Mouse (Mus musculus): Measurements from ENCODE around the gene Slc38a10. TPM values are rescaled to one million over a fixed set of nuclear protein-coding genes. Genes with fewer than 3 reads are reported as not detected.

The Slc38a10 gene
- polyA plus RNA-seq, 1 experiment from 2014 or later = 57.5 TPM

DNA sequence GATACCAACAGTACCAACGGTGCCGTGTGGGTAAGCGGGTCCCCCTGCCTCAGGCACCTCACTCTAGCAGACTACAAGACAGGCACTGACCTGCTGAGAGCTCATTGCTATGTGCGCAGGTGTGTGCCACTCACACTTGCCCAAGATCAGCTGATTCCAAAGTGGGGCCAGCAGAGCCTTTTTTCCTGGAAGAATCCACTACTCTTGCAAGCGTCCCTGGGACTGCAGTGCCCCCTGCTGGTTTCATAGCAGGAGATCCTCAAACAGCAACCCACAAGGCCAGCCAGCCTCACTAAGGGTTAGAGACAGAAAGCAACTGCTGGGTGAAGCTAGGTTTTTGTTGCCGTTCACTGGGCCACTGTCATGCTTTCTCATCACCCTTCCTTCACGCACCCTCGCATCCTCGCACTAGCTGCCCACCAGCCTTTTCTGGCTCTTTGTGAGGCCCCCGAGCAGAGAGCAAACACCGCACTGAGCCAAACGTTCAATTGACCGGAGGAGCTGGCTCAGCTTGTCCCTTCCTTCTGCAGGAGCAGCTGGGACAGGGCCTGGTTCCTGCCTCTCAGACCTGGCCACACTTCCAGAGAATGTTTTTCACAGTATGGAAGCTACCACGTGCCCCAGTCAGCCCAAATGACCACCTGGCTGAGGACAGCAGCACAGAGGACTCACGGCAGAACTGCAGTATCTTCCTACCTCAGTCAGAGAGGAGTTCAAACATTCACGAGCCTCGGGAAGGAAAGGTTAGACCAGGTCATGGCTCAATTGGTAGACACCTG, 30.3 kb downstream of the Slc38a10 start:
- 0 out of 2 replicates have a peak, but pooled peaks cover 2% of the 10 kb centered on the region for H3K36me3 ChIP-seq (ENCODE audit: control insufficient read depth, insufficient read depth, low read length)
- WGBS (ENCODE audit: insufficient replicate concordance) = 82% methylated on average over 17 of the region's 17 CpGs
- ATAC-seq (replicated peaks; ENCODE audit: insufficient number of reproducible peaks, low FRiP score, low TSS enrichment) = no peak
- no peak overlapping the region for H3K27ac ChIP-seq (ENCODE audit: low read depth, low read length)
- H3K9ac ChIP-seq (ENCODE audit: low read depth, low read length) = 0 out of 2 replicates have a peak overlapping the region, but pooled peaks have one; percentile 1
- H3K4me3 ChIP-seq (ENCODE audit: low read depth, low read length) = no peak overlapping the region
- H3K9me3 ChIP-seq (replicated peaks; ENCODE audit: control insufficient read depth, low read length) = no peaks in the 10 kb centered on the region
- H3K4me1 ChIP-seq (ENCODE audit: control insufficient read depth, insufficient read depth, low read length) = peaks cover 7% of the 10 kb centered on the region
- no peak overlapping the region for H3K4me2 ChIP-seq
- H3K27me3 ChIP-seq (ENCODE audit: control insufficient read depth, insufficient read depth, low read length) = no peaks in the 10 kb centered on the region

DNA sequence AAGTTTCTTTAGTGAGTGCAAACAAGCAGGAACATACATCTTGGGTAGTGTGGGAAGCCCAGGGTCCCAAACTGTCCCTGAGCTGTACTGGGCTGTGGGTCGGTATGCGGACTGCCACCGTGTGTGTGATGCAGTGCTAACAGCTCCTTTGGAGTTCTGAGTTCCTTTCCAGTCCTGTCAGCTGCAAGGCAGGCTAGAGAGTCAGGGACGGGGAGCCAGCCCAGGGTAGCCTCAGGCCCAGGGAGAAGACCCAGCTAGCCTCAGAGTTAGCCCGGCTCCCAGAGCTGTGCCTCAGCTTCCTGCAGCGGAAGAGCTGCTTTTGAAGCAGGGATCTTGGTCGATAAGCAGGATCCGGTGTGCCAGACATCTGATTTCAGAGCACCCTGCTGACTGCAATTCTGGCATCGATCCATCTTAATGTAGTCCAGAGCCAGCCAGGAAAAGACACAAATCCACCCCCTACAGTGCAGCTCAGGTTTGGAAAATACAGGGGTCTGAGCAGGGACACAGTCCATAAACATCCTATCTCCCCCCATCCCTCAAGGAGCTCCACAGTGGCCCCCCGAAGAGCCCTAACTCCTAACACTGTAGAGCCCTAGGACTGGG, 31.1 kb downstream of the Slc38a10 start:
- WGBS (ENCODE audit: insufficient replicate concordance) = 67% methylated on average over 10 of the region's 10 CpGs
- ATAC-seq (replicated peaks; ENCODE audit: insufficient number of reproducible peaks, low FRiP score, low TSS enrichment) = no peak
- Histone ChIP-seq H3K9ac (ENCODE audit: low read depth, low read length) (no peak overlapping the region), H3K9me3 (replicated peaks; ENCODE audit: control insufficient read depth, low read length) (no peaks in the 10 kb centered on the region), H3K4me1 (ENCODE audit: control insufficient read depth, insufficient read depth, low read length) (peaks cover 7% of the 10 kb centered on the region), H3K4me3 (ENCODE audit: low read depth, low read length) (no peak overlapping the region), H3K27me3 (ENCODE audit: control insufficient read depth, insufficient read depth, low read length) (no peaks in the 10 kb centered on the region), H3K4me2 (no peak overlapping the region), H3K36me3 (ENCODE audit: control insufficient read depth, insufficient read depth, low read length) (0 out of 2 replicates have a peak, but pooled peaks cover 4% of the 10 kb centered on the region), H3K27ac (ENCODE audit: low read depth, low read length) (no peak overlapping the region)

DNA sequence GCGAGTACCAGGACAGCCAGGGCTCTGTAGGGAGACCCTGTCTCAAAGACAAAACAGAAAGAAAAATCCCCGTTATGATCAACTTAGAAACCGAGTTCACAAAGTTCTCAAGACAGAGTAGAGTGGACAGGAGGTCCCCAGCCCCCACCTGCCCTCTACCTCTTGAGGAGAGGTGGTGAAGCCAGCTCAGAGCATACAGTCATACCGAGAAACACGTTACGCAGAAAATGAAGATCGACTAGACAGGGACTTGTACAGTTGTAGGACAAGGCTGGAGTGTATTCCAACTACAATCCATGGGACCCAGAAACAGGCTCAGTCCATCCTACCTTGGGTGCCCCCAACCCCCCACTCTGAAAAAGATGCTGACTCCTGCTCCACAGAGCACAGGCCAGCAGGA, 32.0 kb downstream of the Slc38a10 start:
- 94% methylated on average over 7 of the region's 7 CpGs for WGBS (ENCODE audit: insufficient replicate concordance)
- H3K9me3 ChIP-seq (replicated peaks; ENCODE audit: control insufficient read depth, low read length) = no peaks in the 10 kb centered on the region
- no peaks in the 10 kb centered on the region for H3K27me3 ChIP-seq (ENCODE audit: control insufficient read depth, insufficient read depth, low read length)
- no peak overlapping the region for H3K4me2 ChIP-seq
- ATAC-seq (replicated peaks; ENCODE audit: insufficient number of reproducible peaks, low FRiP score, low TSS enrichment) = no peak
- 0 out of 2 replicates have a peak, but pooled peaks cover 8% of the 10 kb centered on the region for H3K36me3 ChIP-seq (ENCODE audit: control insufficient read depth, insufficient read depth, low read length)
- H3K4me3 ChIP-seq (ENCODE audit: low read depth, low read length) = no peak overlapping the region
- no peak overlapping the region for H3K27ac ChIP-seq (ENCODE audit: low read depth, low read length)
- peaks cover 7% of the 10 kb centered on the region for H3K4me1 ChIP-seq (ENCODE audit: control insufficient read depth, insufficient read depth, low read length)
- H3K9ac ChIP-seq (ENCODE audit: low read depth, low read length) = no peak overlapping the region

DNA sequence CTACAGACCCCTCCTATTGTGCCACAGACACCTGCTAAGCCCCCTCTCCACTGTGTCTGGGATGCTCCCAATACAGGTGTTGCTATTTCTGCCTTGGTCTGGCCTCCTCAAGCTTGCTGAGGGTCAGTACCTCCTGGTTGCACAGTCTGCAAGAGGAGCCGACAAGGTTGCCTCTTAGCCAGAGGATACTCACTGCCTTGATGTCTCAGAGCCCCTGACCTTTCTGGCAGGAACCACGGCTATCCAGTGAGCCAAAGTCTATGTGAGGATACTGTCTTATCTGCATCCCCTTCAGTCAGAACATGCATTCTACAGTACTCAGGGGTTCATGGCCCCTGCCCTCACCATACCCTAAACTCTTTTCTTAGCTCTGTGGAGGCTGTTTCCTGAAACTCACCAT, 33.5 kb downstream of the Slc38a10 start:
- Histone ChIP-seq H3K4me2 (no peak overlapping the region), H3K4me3 (ENCODE audit: low read depth, low read length) (no peak overlapping the region), H3K27me3 (ENCODE audit: control insufficient read depth, insufficient read depth, low read length) (no peaks in the 10 kb centered on the region), H3K36me3 (ENCODE audit: control insufficient read depth, insufficient read depth, low read length) (0 out of 2 replicates have a peak, but pooled peaks cover 8% of the 10 kb centered on the region), H3K9me3 (replicated peaks; ENCODE audit: control insufficient read depth, low read length) (no peaks in the 10 kb centered on the region), H3K9ac (ENCODE audit: low read depth, low read length) (no peak overlapping the region), H3K27ac (ENCODE audit: low read depth, low read length) (no peak overlapping the region), H3K4me1 (ENCODE audit: control insufficient read depth, insufficient read depth, low read length) (peaks cover 12% of the 10 kb centered on the region)
- 71% methylated on average over 2 of the region's 2 CpGs for WGBS (ENCODE audit: insufficient replicate concordance)
- no peak for ATAC-seq (replicated peaks; ENCODE audit: insufficient number of reproducible peaks, low FRiP score, low TSS enrichment)

DNA sequence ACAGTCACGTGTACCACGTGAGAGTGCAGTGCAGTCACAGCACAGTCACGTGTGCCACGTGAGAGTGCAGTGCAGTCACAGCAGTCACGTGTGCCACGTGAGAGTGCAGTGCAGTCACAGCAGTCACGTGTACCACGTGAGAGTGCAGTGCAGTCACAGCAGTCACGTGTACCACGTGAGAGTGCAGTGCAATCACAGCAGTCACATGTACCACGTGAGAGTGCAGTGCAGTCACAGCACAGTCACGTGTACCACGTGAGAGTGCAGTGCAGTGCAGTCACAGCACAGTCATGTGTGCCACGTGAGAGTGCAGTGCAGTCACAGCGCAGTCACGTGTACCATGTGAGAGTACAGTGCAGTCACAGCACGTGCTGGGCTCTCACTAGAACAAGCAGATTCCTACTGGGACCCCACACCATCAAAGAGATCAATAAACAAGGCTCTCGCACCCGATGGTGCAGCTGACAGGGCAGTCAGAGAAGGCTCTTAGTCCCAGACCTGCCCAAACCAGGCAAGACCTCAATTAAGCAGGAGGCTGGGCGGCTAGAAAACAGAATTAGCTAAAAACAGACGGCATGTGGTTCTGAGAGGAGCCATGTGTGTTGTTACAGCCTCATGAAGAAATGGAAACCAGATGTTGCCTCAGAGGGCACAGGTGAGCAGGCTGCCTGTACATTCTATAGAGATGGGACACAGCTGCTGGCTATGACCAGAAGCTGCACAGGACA, 36.5 kb downstream of the Slc38a10 start:
- Histone ChIP-seq H3K9me3 (replicated peaks; ENCODE audit: control insufficient read depth, low read length) (no peaks in the 10 kb centered on the region), H3K4me1 (ENCODE audit: control insufficient read depth, insufficient read depth, low read length) (peaks cover 21% of the 10 kb centered on the region), H3K27ac (ENCODE audit: low read depth, low read length) (no peak overlapping the region), H3K36me3 (ENCODE audit: control insufficient read depth, insufficient read depth, low read length) (0 out of 2 replicates have a peak, but pooled peaks cover 10% of the 10 kb centered on the region), H3K9ac (ENCODE audit: low read depth, low read length) (no peak overlapping the region), H3K4me2 (no peak overlapping the region), H3K27me3 (ENCODE audit: control insufficient read depth, insufficient read depth, low read length) (no peaks in the 10 kb centered on the region), H3K4me3 (ENCODE audit: low read depth, low read length) (no peak overlapping the region)
- ATAC-seq (replicated peaks; ENCODE audit: insufficient number of reproducible peaks, low FRiP score, low TSS enrichment) = no peak
- 89% methylated on average over 21 of the region's 21 CpGs for WGBS (ENCODE audit: insufficient replicate concordance)

DNA sequence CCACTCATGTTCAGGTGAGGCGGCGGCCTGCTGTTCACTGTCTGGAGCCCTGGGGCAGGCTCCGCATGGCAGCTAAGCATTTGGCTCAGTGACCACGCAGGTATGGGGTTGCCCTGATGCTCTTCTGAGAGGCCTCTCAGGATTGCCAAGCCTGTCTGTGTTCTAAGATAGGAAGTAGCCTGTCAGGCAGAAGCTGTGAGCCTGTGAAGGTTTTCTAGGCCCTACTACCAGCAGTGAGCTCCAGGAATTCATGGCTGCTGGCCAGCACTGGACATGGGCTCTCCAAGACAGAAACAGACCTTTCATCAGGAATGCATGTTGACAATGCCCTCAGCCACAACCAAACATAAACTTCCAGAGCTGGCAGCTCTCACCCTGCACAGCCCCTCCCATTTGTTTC, 39.0 kb downstream of the Slc38a10 start:
- Histone ChIP-seq H3K27me3 (ENCODE audit: control insufficient read depth, insufficient read depth, low read length) (no peaks in the 10 kb centered on the region), H3K4me1 (ENCODE audit: control insufficient read depth, insufficient read depth, low read length) (peaks cover 21% of the 10 kb centered on the region), H3K4me2 (no peak overlapping the region), H3K36me3 (ENCODE audit: control insufficient read depth, insufficient read depth, low read length) (peaks cover 13% of the 10 kb centered on the region; the same call in 1 of the 2 replicates), H3K9me3 (replicated peaks; ENCODE audit: control insufficient read depth, low read length) (no peaks in the 10 kb centered on the region), H3K9ac (ENCODE audit: low read depth, low read length) (0 out of 2 replicates have a peak overlapping the region, but pooled peaks have one; percentile 22), H3K4me3 (ENCODE audit: low read depth, low read length) (no peak overlapping the region), H3K27ac (ENCODE audit: low read depth, low read length) (peak overlapping the region; percentile 70)
- WGBS (ENCODE audit: insufficient replicate concordance) = 79% methylated on average over 4 of the region's 4 CpGs
- ATAC-seq (replicated peaks; ENCODE audit: insufficient number of reproducible peaks, low FRiP score, low TSS enrichment) = no peak

DNA sequence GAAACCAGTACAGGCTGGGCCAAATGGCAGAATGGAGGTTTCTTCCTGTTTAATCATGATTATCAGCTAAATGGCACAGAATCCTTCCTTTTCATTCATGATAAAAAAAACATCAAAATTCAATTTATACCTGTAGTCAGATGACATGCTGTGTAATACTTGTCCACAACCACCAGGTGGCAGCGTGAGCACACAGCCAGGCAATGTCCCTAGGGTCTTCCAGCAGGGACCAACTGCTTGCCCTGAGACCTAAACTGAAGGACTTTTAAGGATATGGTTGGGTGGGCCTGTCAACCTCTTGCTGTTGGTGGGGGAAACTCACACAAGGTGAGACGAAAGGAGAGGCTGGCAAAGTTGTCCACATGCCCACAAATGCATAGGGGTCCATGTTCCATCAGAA, 40.1 kb downstream of the Slc38a10 start:
- H3K9ac ChIP-seq (ENCODE audit: low read depth, low read length) = no peak overlapping the region
- H3K27ac ChIP-seq (ENCODE audit: low read depth, low read length) = no peak overlapping the region
- H3K27me3 ChIP-seq (ENCODE audit: control insufficient read depth, insufficient read depth, low read length) = no peaks in the 10 kb centered on the region
- WGBS (ENCODE audit: insufficient replicate concordance) = 3% methylated on average over 2 of the region's 2 CpGs
- peaks cover 21% of the 10 kb centered on the region for H3K4me1 ChIP-seq (ENCODE audit: control insufficient read depth, insufficient read depth, low read length)
- H3K4me2 ChIP-seq = no peak overlapping the region
- H3K4me3 ChIP-seq (ENCODE audit: low read depth, low read length) = no peak overlapping the region
- H3K9me3 ChIP-seq (replicated peaks; ENCODE audit: control insufficient read depth, low read length) = no peaks in the 10 kb centered on the region
- ATAC-seq (replicated peaks; ENCODE audit: insufficient number of reproducible peaks, low FRiP score, low TSS enrichment) = no peak
- peaks cover 11% of the 10 kb centered on the region; the same call in 1 of the 2 replicates for H3K36me3 ChIP-seq (ENCODE audit: control insufficient read depth, insufficient read depth, low read length)

DNA sequence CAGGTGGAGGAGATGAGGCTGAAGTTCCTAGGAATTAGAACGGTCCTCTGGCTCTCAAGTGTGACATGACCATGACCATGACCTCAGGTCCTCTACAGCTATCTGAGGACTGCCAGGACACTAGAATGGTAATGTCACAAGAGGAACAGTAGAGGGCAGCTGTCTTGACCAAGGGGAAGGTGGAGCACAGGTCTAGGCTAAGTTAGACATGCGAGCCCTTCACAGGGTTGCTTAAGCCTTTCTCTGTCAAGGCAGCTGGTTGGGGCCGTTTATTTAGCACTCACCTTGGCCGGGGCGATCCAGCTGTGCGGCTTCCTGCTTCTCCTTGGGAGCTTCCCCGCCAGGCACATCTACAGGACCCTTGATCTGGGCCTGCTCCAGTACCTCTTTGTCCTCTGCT, 40.6 kb downstream of the Slc38a10 start:
- Histone ChIP-seq H3K27ac (ENCODE audit: low read depth, low read length) (no peak overlapping the region), H3K4me1 (ENCODE audit: control insufficient read depth, insufficient read depth, low read length) (peaks cover 21% of the 10 kb centered on the region), H3K4me3 (ENCODE audit: low read depth, low read length) (no peak overlapping the region), H3K4me2 (no peak overlapping the region), H3K9me3 (replicated peaks; ENCODE audit: control insufficient read depth, low read length) (no peaks in the 10 kb centered on the region), H3K36me3 (ENCODE audit: control insufficient read depth, insufficient read depth, low read length) (peaks cover 15% of the 10 kb centered on the region), H3K9ac (ENCODE audit: low read depth, low read length) (no peak overlapping the region), H3K27me3 (ENCODE audit: control insufficient read depth, insufficient read depth, low read length) (no peaks in the 10 kb centered on the region)
- ATAC-seq (replicated peaks; ENCODE audit: insufficient number of reproducible peaks, low FRiP score, low TSS enrichment) = no peak
- WGBS (ENCODE audit: insufficient replicate concordance) = 64% methylated on average over 7 of the region's 7 CpGs

Data from heart, embryonic 11.5 days (tissue).